Mouse (Mus musculus) limb, embryonic 13.5 days (tissue): ENCODE measurements at regions not wholly inside any gene's neighbourhood (a gene's known extent, or its start where the extent isn't known, plus 50 kb on each side); places are given as distances from the start of the nearest gene placed in this dataset.
"Not testable (repeated sequence)": the region's sequence is repeated elsewhere in the genome, so short reads cannot be mapped to it uniquely, and the experiment has no call there.

Experiments
- ATAC-seq: fragments of 200-750 bp; cut with Nextera tagmentation; 2 replicates; pipeline ENCODE4 v1.8.0; 2017; ENCODE audit warnings: low read depth, moderate number of reproducible peaks, moderate TSS enrichment; ENCODE audit not compliant: low FRiP score
- H3K27ac ChIP-seq: fragments of 300-500 bp; sonication (generic); 2 replicates; pipeline ENCODE4 v1.5.1; 2015; ENCODE audit warnings: inconsistent platforms, mild to moderate bottlenecking, moderate library complexity
- H3K27me3 ChIP-seq: fragments of 300-500 bp; sonication (generic); 2 replicates; pipeline ENCODE4 v1.6.1; 2015; ENCODE audit warnings: mild to moderate bottlenecking, inconsistent platforms
- H3K36me3 ChIP-seq: fragments of 300-500 bp; sonication (generic); 2 replicates; pipeline ENCODE4 v1.6.1; 2015; ENCODE audit warnings: inconsistent platforms, mild to moderate bottlenecking, moderate library complexity
- H3K4me1 ChIP-seq: fragments of 300-500 bp; sonication (generic); 2 replicates; pipeline ENCODE4 v1.6.1; 2015; ENCODE audit warnings: inconsistent platforms
- H3K4me2 ChIP-seq: fragments of 300-500 bp; sonication (generic); replicated peaks from 2 replicates; pipeline ENCODE4 v1.6.1; 2015; ENCODE audit warnings: inconsistent platforms, mild to moderate bottlenecking, moderate library complexity
- H3K4me3 ChIP-seq: fragments of 300-500 bp; sonication (generic); 2 replicates; pipeline ENCODE4 v1.5.1; 2015; ENCODE audit warnings: moderate library complexity, mild to moderate bottlenecking, inconsistent platforms
- H3K9ac ChIP-seq: fragments of 300-500 bp; sonication (generic); 2 replicates; pipeline ENCODE4 v1.6.1; 2015; ENCODE audit warnings: mild to moderate bottlenecking, inconsistent platforms
- H3K9me3 ChIP-seq: fragments of 300-500 bp; sonication (generic); 2 replicates; pipeline ENCODE4 v1.6.1; 2016; ENCODE audit warnings: inconsistent platforms
- WGBS: fragments of 180-500 bp; shearing (Covaris S2); methylation state at CpG from one replicate; pipeline ENCODE4 v1.1.7; 2015; 5-methylcytosine and 5-hydroxymethylcytosine counted together

- H3K4me3 ChIP-seq, ATAC-seq, H3K4me2 ChIP-seq, H3K27me3 ChIP-seq, H3K9me3 ChIP-seq, H3K9ac ChIP-seq, H3K4me1 ChIP-seq, H3K36me3 ChIP-seq, H3K27ac ChIP-seq: not testable (repeated sequence)
- WGBS = 70% methylated on average over 8 of the region's 8 CpGs
Measured at GRCm38 (mm10) chr7:113045613-113046159, 91.9 kb downstream of the Rassf10 start.

- no peaks in the 10 kb centered on the region for H3K27me3 ChIP-seq
- peaks cover 9% of the 10 kb centered on the region for H3K4me1 ChIP-seq
- 83% methylated on average over 4 of the region's 4 CpGs for WGBS
- H3K4me3 ChIP-seq = no peak overlapping the region
- no peak overlapping the region for H3K9ac ChIP-seq
- H3K4me2 ChIP-seq = no peak overlapping the region
- H3K36me3 ChIP-seq = no peaks in the 10 kb centered on the region
- no peaks in the 10 kb centered on the region for H3K9me3 ChIP-seq
- ATAC-seq = no peak
- no peak overlapping the region for H3K27ac ChIP-seq
Measured at GRCm38 (mm10) chr7:113046406-113046805, 92.6 kb downstream of the Rassf10 start.

- no peaks in the 10 kb centered on the region for H3K9me3 ChIP-seq
- peak overlapping the region; percentile 23; the same call in 1 of the 2 replicates for H3K27ac ChIP-seq
- peaks cover 9% of the 10 kb centered on the region for H3K4me1 ChIP-seq
- no peak for ATAC-seq
- no peaks in the 10 kb centered on the region for H3K36me3 ChIP-seq
- 74% methylated on average over 3 of the region's 3 CpGs for WGBS
- H3K4me3 ChIP-seq = no peak overlapping the region
- H3K9ac ChIP-seq = no peak overlapping the region
- no peaks in the 10 kb centered on the region for H3K27me3 ChIP-seq
- no peak overlapping the region for H3K4me2 ChIP-seq
Measured at GRCm38 (mm10) chr7:113047583-113047982, 93.8 kb downstream of the Rassf10 start.

- Histone ChIP-seq H3K4me2 (no peak overlapping the region), H3K4me1 (peaks cover 9% of the 10 kb centered on the region), H3K9ac (no peak overlapping the region), H3K27ac (0 out of 2 replicates have a peak overlapping the region, but pooled peaks have one; percentile 23), H3K27me3 (no peaks in the 10 kb centered on the region), H3K4me3 (no peak overlapping the region), H3K9me3 (no peaks in the 10 kb centered on the region), H3K36me3 (no peaks in the 10 kb centered on the region)
- peak; percentile 66; the same call in 1 of the 2 replicates for ATAC-seq
- 63% methylated on average over 4 of the region's 4 CpGs for WGBS
Measured at GRCm38 (mm10) chr7:113048097-113048795, 94.5 kb downstream of the Rassf10 start.

GRCm38 (mm10) chr7:113049440-113049839 is 95.7 kb downstream of the Rassf10 start:
- no peak overlapping the region for H3K27ac ChIP-seq
- H3K27me3 ChIP-seq = no peaks in the 10 kb centered on the region
- H3K4me2 ChIP-seq = no peak overlapping the region
- no peak overlapping the region for H3K4me3 ChIP-seq
- peaks cover 9% of the 10 kb centered on the region for H3K4me1 ChIP-seq
- H3K36me3 ChIP-seq = no peaks in the 10 kb centered on the region
- no peak overlapping the region for H3K9ac ChIP-seq
- 94% methylated on average over 5 of the region's 5 CpGs for WGBS
- no peaks in the 10 kb centered on the region for H3K9me3 ChIP-seq
- no peak for ATAC-seq

- Histone ChIP-seq H3K9ac (no peak overlapping the region), H3K27ac (no peak overlapping the region), H3K9me3 (no peaks in the 10 kb centered on the region), H3K36me3 (no peaks in the 10 kb centered on the region), H3K4me2 (no peak overlapping the region), H3K4me1 (peaks cover 6% of the 10 kb centered on the region), H3K27me3 (no peaks in the 10 kb centered on the region), H3K4me3 (no peak overlapping the region)
- ATAC-seq = no peak
- 28% methylated on average over 1 of the region's 1 CpGs for WGBS
Measured at GRCm38 (mm10) chr7:113052952-113053351, 99.2 kb downstream of the Rassf10 start.

- Histone ChIP-seq H3K27ac (no peak overlapping the region), H3K9ac (no peak overlapping the region), H3K4me1 (peaks cover 17% of the 10 kb centered on the region), H3K36me3 (no peaks in the 10 kb centered on the region), H3K4me2 (no peak overlapping the region), H3K9me3 (no peaks in the 10 kb centered on the region), H3K4me3 (no peak overlapping the region), H3K27me3 (no peaks in the 10 kb centered on the region)
- WGBS = 88% methylated on average over 2 of the region's 2 CpGs
- no peak for ATAC-seq
Measured at GRCm38 (mm10) chr7:113056421-113056820, 102.7 kb downstream of the Rassf10 start.

- H3K27me3 ChIP-seq = no peaks in the 10 kb centered on the region
- 33% methylated on average over 12 of the region's 12 CpGs for whole genome bisulfite sequencing
- no peak overlapping the region for H3K4me3 ChIP-seq
- 0 out of 2 replicates have a peak, but pooled peaks have one; percentile 28 for ATAC-seq
- H3K9ac ChIP-seq = no peak overlapping the region
- H3K9me3 ChIP-seq = no peaks in the 10 kb centered on the region
- peak overlapping the region; percentile 18; the same call in 1 of the 2 replicates for H3K27ac ChIP-seq
- H3K36me3 ChIP-seq = no peaks in the 10 kb centered on the region
- H3K4me2 ChIP-seq = 0 out of 2 replicates have a peak overlapping the region, but pooled peaks have one; percentile 14
- H3K4me1 ChIP-seq = peaks cover 17% of the 10 kb centered on the region
Measured at GRCm38 (mm10) chr7:113059211-113059966, 105.6 kb downstream of the Rassf10 start.

- Histone ChIP-seq H3K27me3 (no peaks in the 10 kb centered on the region), H3K4me1 (peaks cover 17% of the 10 kb centered on the region), H3K9me3 (no peaks in the 10 kb centered on the region), H3K4me2 (no peak overlapping the region), H3K9ac (no peak overlapping the region), H3K4me3 (no peak overlapping the region), H3K36me3 (no peaks in the 10 kb centered on the region), H3K27ac (no peak overlapping the region; the same call in 1 of the 2 replicates)
- 62% methylated on average over 5 of the region's 5 CpGs for WGBS
- no peak for ATAC-seq
Measured at GRCm38 (mm10) chr7:113059967-113060284, 106.2 kb downstream of the Rassf10 start.

GRCm38 (mm10) chr7:113060991-113061390 is 107.2 kb downstream of the Rassf10 start:
- Histone ChIP-seq H3K27ac (no peak overlapping the region), H3K4me1 (peaks cover 17% of the 10 kb centered on the region), H3K36me3 (no peaks in the 10 kb centered on the region), H3K4me3 (no peak overlapping the region), H3K27me3 (no peaks in the 10 kb centered on the region), H3K9me3 (no peaks in the 10 kb centered on the region), H3K9ac (no peak overlapping the region), H3K4me2 (no peak overlapping the region)
- ATAC-seq = no peak
- WGBS = 77% methylated on average over 7 of the region's 7 CpGs

GRCm38 (mm10) chr7:113066536-113066935 is 112.8 kb downstream of the Rassf10 start:
- H3K9me3 ChIP-seq = no peaks in the 10 kb centered on the region
- no peak overlapping the region for H3K4me3 ChIP-seq
- H3K9ac ChIP-seq = no peak overlapping the region
- no peak for ATAC-seq
- H3K27me3 ChIP-seq = no peaks in the 10 kb centered on the region
- no peak overlapping the region for H3K27ac ChIP-seq
- WGBS = 85% methylated on average over 12 of the region's 12 CpGs
- no peaks in the 10 kb centered on the region for H3K4me1 ChIP-seq
- no peak overlapping the region for H3K4me2 ChIP-seq
- no peaks in the 10 kb centered on the region for H3K36me3 ChIP-seq

- Histone ChIP-seq H3K27ac (no peak overlapping the region), H3K4me1 (no peaks in the 10 kb centered on the region), H3K27me3 (no peaks in the 10 kb centered on the region), H3K9ac (no peak overlapping the region), H3K4me2 (no peak overlapping the region), H3K36me3 (no peaks in the 10 kb centered on the region), H3K9me3 (no peaks in the 10 kb centered on the region), H3K4me3 (no peak overlapping the region)
- no peak for ATAC-seq
- WGBS = 93% methylated on average over 6 of the region's 6 CpGs
Measured at GRCm38 (mm10) chr7:113068296-113068695, 114.5 kb downstream of the Rassf10 start.
